Mouse (Mus musculus) stomach, embryonic 14.5 days (tissue): ENCODE results near the gene Rel. TPM values are rescaled to one million over a fixed set of nuclear protein-coding genes. Genes with fewer than 3 reads are reported as not detected.
A peak's percentile ranks its signal among the peaks of the same experiment; 100 is the strongest.

Experiments used
- ATAC-seq: fragments of 200-750 bp; cut with Nextera tagmentation; 2 replicates; pipeline ENCODE4 v1.8.0; 2017; ENCODE audit warnings: low read depth, moderate TSS enrichment; ENCODE audit not compliant: insufficient number of reproducible peaks, insufficient read depth, low FRiP score
- H3K27ac ChIP-seq: fragments of 300-500 bp; sonication (generic); 2 replicates; pipeline ENCODE4 v1.5.1; 2014; ENCODE audit warnings: mild to moderate bottlenecking, low read length, moderate library complexity, mixed read lengths
- H3K27me3 ChIP-seq: fragments of 300-500 bp; sonication (generic); 2 replicates; pipeline ENCODE4 v1.6.1; 2014; ENCODE audit warnings: low read length, control low read depth, mixed read lengths; ENCODE audit not compliant: control insufficient read depth, insufficient read depth
- H3K36me3 ChIP-seq: fragments of 300-500 bp; sonication (generic); 2 replicates; pipeline ENCODE4 v1.6.1; 2014; ENCODE audit warnings: mild to moderate bottlenecking, control low read depth, low read length, moderate library complexity, mixed read lengths; ENCODE audit not compliant: control insufficient read depth, insufficient read depth
- H3K4me1 ChIP-seq: fragments of 300-500 bp; sonication (generic); 2 replicates; pipeline ENCODE4 v1.6.1; 2014; ENCODE audit warnings: low read length, control low read depth, mixed read lengths; ENCODE audit not compliant: control insufficient read depth, insufficient read depth
- H3K4me2 ChIP-seq: fragments of 300-500 bp; sonication (generic); replicated peaks from 2 replicates; pipeline ENCODE4 v1.6.1; 2014; ENCODE audit warnings: low read depth, low read length, control low read depth
- H3K4me3 ChIP-seq: fragments of 300-500 bp; sonication (generic); 2 replicates; pipeline ENCODE4 v1.5.1; 2014; ENCODE audit warnings: low read depth, low read length, control low read depth
- H3K9ac ChIP-seq: fragments of 300-500 bp; sonication (generic); replicated peaks from 2 replicates; pipeline ENCODE4 v1.6.1; 2014; ENCODE audit warnings: low read depth, mild to moderate bottlenecking, control low read depth, low read length, moderate library complexity, mixed read lengths
- H3K9me3 ChIP-seq: fragments of 300-500 bp; sonication (generic); 2 replicates; pipeline ENCODE4 v1.6.1; 2016; ENCODE audit warnings: low read depth, low read length, control low read depth; ENCODE audit not compliant: control insufficient read depth
- WGBS: fragments of 180-500 bp; shearing (Covaris S2); extraction: QIAGEN DNeasy Blood & Tissue Kit; methylation state at CpG from one replicate; pipeline ENCODE4 v1.1.7; 2014; 5-methylcytosine and 5-hydroxymethylcytosine counted together
- polyA plus RNA-seq: library from polyadenylated mRNA; unstranded; fragments of >200 nt; fragmentation: Nextera tagmentation; extraction: Ambion mirVana; gene quantifications from 2 replicates; pipeline ENCODE4 v1.2.1, GENCODE M21; 2014

Gene Rel
- polyA plus RNA-seq, 1 experiment from 2014 or later = 2.1 TPM

- Histone ChIP-seq H3K4me3 (no peak overlapping the region), H3K27ac (no peak overlapping the region), H3K27me3 (no peaks in the 10 kb centered on the region), H3K9me3 (no peaks in the 10 kb centered on the region), H3K36me3 (no peaks in the 10 kb centered on the region), H3K4me1 (no peaks in the 10 kb centered on the region), H3K4me2 (no peak overlapping the region), H3K9ac (no peak overlapping the region)
- ATAC-seq = no peak
- 73% methylated on average over 3 of the region's 3 CpGs for WGBS
Observed at GRCm38 (mm10) chr11:23782038-23782437, 11.3 kb upstream of the Rel start.

- no peaks in the 10 kb centered on the region for H3K4me1 ChIP-seq
- H3K36me3 ChIP-seq = no peaks in the 10 kb centered on the region
- H3K4me3 ChIP-seq = no peak overlapping the region
- H3K27ac ChIP-seq = no peak overlapping the region
- no peak for ATAC-seq
- no peaks in the 10 kb centered on the region for H3K9me3 ChIP-seq
- no peak overlapping the region for H3K9ac ChIP-seq
- WGBS = 87% methylated on average over 8 of the region's 8 CpGs
- no peaks in the 10 kb centered on the region for H3K27me3 ChIP-seq
- H3K4me2 ChIP-seq = no peak overlapping the region
Observed at GRCm38 (mm10) chr11:23778787-23779201, 8.0 kb upstream of the Rel start.

GRCm38 (mm10) chr11:23772471-23772870 lies 1.7 kb upstream of the Rel start:
- Histone ChIP-seq H3K36me3 (no peaks in the 10 kb centered on the region), H3K27ac (no peak overlapping the region), H3K27me3 (no peaks in the 10 kb centered on the region), H3K4me1 (0 out of 2 replicates have a peak, but pooled peaks cover 3% of the 10 kb centered on the region), H3K9me3 (no peaks in the 10 kb centered on the region), H3K9ac (no peak overlapping the region), H3K4me3 (no peak overlapping the region), H3K4me2 (no peak overlapping the region)
- no peak for ATAC-seq
- 37% methylated on average over 1 of the region's 1 CpGs for WGBS

GRCm38 (mm10) chr11:23771507-23772097 lies 832 bp upstream of the Rel start:
- Histone ChIP-seq H3K9ac (peak overlapping the region; percentile 50; the same call in 1 of the 2 replicates), H3K4me2 (peak overlapping the region; percentile 79), H3K9me3 (no peaks in the 10 kb centered on the region), H3K4me1 (0 out of 2 replicates have a peak, but pooled peaks cover 3% of the 10 kb centered on the region), H3K36me3 (no peaks in the 10 kb centered on the region), H3K27ac (peak overlapping the region; percentile 93), H3K27me3 (no peaks in the 10 kb centered on the region), H3K4me3 (peak overlapping the region; percentile 68)
- 6% methylated on average over 21 of the region's 21 CpGs for WGBS
- ATAC-seq = 0 out of 2 replicates have a peak, but pooled peaks have one; percentile 25

- Histone ChIP-seq H3K9ac (peak overlapping the region; percentile 50), H3K4me2 (peak overlapping the region; percentile 79), H3K27ac (peak overlapping the region; percentile 93), H3K36me3 (no peaks in the 10 kb centered on the region), H3K9me3 (no peaks in the 10 kb centered on the region), H3K27me3 (no peaks in the 10 kb centered on the region), H3K4me1 (0 out of 2 replicates have a peak, but pooled peaks cover 3% of the 10 kb centered on the region), H3K4me3 (peak overlapping the region; percentile 68)
- ATAC-seq = no peak; the same call in 1 of the 2 replicates
- under 1% methylated on average over 24 of the region's 24 CpGs for WGBS
Observed at GRCm38 (mm10) chr11:23770510-23770759, 335 bp downstream of the Rel start.

GRCm38 (mm10) chr11:23769686-23770509 lies 872 bp downstream of the Rel start:
- no peaks in the 10 kb centered on the region for H3K36me3 ChIP-seq
- peak overlapping the region; percentile 68 for H3K4me3 ChIP-seq
- H3K9me3 ChIP-seq = no peaks in the 10 kb centered on the region
- no peak; the same call in 1 of the 2 replicates for ATAC-seq
- peak overlapping the region; percentile 93 for H3K27ac ChIP-seq
- H3K4me2 ChIP-seq = peak overlapping the region; percentile 79
- no peaks in the 10 kb centered on the region for H3K27me3 ChIP-seq
- H3K4me1 ChIP-seq = 0 out of 2 replicates have a peak, but pooled peaks cover 3% of the 10 kb centered on the region
- under 1% methylated on average over 25 of the region's 25 CpGs for WGBS
- H3K9ac ChIP-seq = peak overlapping the region; percentile 50

- ATAC-seq = no peak
Observed at GRCm38 (mm10) chr11:23769033-23769432, 1.7 kb downstream of the Rel start.

GRCm38 (mm10) chr11:23767928-23768327 lies 2.8 kb downstream of the Rel start:
- Histone ChIP-seq H3K27ac (no peak overlapping the region), H3K9ac (no peak overlapping the region), H3K4me1 (0 out of 2 replicates have a peak, but pooled peaks cover 3% of the 10 kb centered on the region), H3K27me3 (no peaks in the 10 kb centered on the region), H3K36me3 (no peaks in the 10 kb centered on the region), H3K9me3 (no peaks in the 10 kb centered on the region), H3K4me2 (no peak overlapping the region), H3K4me3 (no peak overlapping the region)
- 61% methylated on average over 1 of the region's 1 CpGs for WGBS
- ATAC-seq = no peak

More at GRCm38 (mm10) chr11:23769033-23769432, 1.7 kb downstream of the Rel start:
- Histone ChIP-seq H3K27me3 (no peaks in the 10 kb centered on the region), H3K9ac (no peak overlapping the region), H3K9me3 (no peaks in the 10 kb centered on the region), H3K4me1 (0 out of 2 replicates have a peak, but pooled peaks cover 3% of the 10 kb centered on the region), H3K27ac (no peak overlapping the region), H3K4me2 (no peak overlapping the region), H3K36me3 (no peaks in the 10 kb centered on the region), H3K4me3 (no peak overlapping the region)
